Mouse (Mus musculus) lung, adult 10 weeks (tissue): Measurements from ENCODE around the gene Sprr2a3. TPM values are rescaled to one million over a fixed set of nuclear protein-coding genes. Genes with fewer than 3 reads are reported as not detected.

Experiments used
- polyA plus RNA-seq: library from polyadenylated mRNA; stranded (reverse); fragments of 350-450 nt; fragmentation: Illumina TruSeq; extraction: RNeasy Lipid Tissue Mini Kit (QIAGEN cat#74804); gene quantifications from one replicate; pipeline ENCODE4 v1.2.3, GENCODE M21; 2014; ENCODE audit warnings: low read depth, low replicate concordance; ENCODE audit not compliant: insufficient read depth

Sprr2a3 gene
- not detected for polyA plus RNA-seq

GRCm38 (mm10) chr3:92285101-92285500, at the start of gene Sprr2a3:
Sprr2a3 (plus strand) TSS chr3:92285417.

DNA sequence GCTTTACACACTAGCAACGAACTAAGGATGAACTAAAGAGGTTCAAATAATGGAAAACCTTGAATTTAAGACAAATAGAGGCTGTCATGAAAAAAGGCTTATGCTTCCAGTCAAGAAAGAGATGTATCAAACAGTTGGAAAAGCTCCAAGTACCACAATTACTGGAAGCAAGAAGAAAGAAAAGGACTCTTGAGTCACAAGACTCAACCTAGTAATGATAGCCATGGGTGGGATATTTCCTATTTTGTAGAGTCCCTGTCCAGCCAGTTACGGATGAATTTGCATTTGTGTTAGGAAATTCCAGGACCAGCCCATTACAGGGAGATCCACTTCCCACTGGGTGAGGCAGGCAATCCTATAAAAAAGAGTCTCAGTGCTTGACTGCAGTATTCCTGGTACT, 31.1 kb downstream of the Sprr2a3 start, which contains the start of gene Sprr2b:
Gene Sprr2b (plus strand): TSS at position 301 of the 400 bp plus-strand sequence.

GRCm38 (mm10) chr3:92338840-92339239, 53.6 kb downstream of the Sprr2a3 start, which contains the start of gene Sprr2d:
Sprr2d (plus strand) TSS chr3:92339140.

Other genes starting within 250 kb of the Sprr2a3 start
- 0.13 TPM for gene Lor, start 202.3 kb upstream of the Sprr2a3 start, polyA plus RNA-seq
- not detected for gene Prr9, start 161.5 kb upstream of the Sprr2a3 start, polyA plus RNA-seq
- not detected for gene Lelp1, start 142.7 kb upstream of the Sprr2a3 start, polyA plus RNA-seq
- gene Sprr2a1, start 69.6 kb upstream of the Sprr2a3 start, polyA plus RNA-seq = not detected
- gene Sprr2a2, start 69.5 kb upstream of the Sprr2a3 start, polyA plus RNA-seq = 0.51 TPM
- gene Sprr2b, start 31.2 kb downstream of the Sprr2a3 start, polyA plus RNA-seq = not detected
- not detected for gene Sprr2d, start 53.7 kb downstream of the Sprr2a3 start, polyA plus RNA-seq
- not detected for gene Sprr2e, start 66.7 kb downstream of the Sprr2a3 start, polyA plus RNA-seq
- not detected for gene Sprr2f, start 79.8 kb downstream of the Sprr2a3 start, polyA plus RNA-seq
- not detected for gene Sprr2h, start 100.3 kb downstream of the Sprr2a3 start, polyA plus RNA-seq
- gene Sprr2i, start 122.6 kb downstream of the Sprr2a3 start, polyA plus RNA-seq = not detected
- gene Sprr2j-ps, start 132.7 kb downstream of the Sprr2a3 start, polyA plus RNA-seq = not detected
- gene Gm9774, start 144.0 kb downstream of the Sprr2a3 start, polyA plus RNA-seq = 3.0 TPM
- not detected for gene Sprr2k, start 147.2 kb downstream of the Sprr2a3 start, polyA plus RNA-seq
- not detected for gene Sprr1b, start 153.4 kb downstream of the Sprr2a3 start, polyA plus RNA-seq
- not detected for gene Sprr3, start 173.3 kb downstream of the Sprr2a3 start, polyA plus RNA-seq
- 3.2 TPM for gene Sprr1a, start 200.5 kb downstream of the Sprr2a3 start, polyA plus RNA-seq
- gene Sprr4, start 215.1 kb downstream of the Sprr2a3 start, polyA plus RNA-seq = not detected
- not detected for gene 2310046K23Rik, start 249.1 kb downstream of the Sprr2a3 start, polyA plus RNA-seq